Mouse (Mus musculus): ENCODE results near the gene Tepp.

GRCm38 (mm10) chr8:95341721-95342120 lies 31.4 kb downstream of the Tepp start:
- TF ChIP-seq POLR2A (IDR thresholded peaks at IDR 0.05; ENCODE audit: extremely low read depth, insufficient read depth, low read length), result no peak
- TF ChIP-seq CTCF (IDR thresholded peaks at IDR 0.05; ENCODE audit: extremely low read depth, insufficient read depth, low read length), result no peak

All from cortical plate, adult 2 months (tissue).